ENCODE assay signal across 24 mouse cellular contexts in the genomic region with DNA sequence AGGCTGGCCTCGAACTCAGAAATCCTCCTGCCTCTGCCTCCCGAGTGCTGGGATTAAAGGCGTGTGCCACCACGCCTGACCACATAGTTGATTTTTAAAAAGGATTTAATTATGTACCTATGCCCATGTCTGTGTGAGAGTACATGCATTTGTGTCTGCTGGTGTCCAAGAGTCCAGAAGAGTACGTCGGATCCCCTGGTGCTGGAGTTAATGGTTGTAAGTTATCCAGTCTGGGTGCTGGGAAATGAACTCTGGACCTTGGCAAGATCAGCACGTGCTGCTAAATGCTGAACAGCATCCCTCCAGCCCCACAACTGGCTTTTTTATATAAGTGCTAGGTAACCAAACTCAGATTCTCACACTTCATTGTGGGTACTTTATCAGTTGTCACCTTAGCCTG. TPM values are rescaled to one million over a fixed set of nuclear protein-coding genes. Genes with fewer than 3 reads are reported as not detected.
DNase-seq lines count a peak whose midpoint lies in the region; ATAC-seq lines count a peak whose summit lies in the region.
"Had no signal": no experiment of that assay in that cellular context is flagged by ENCODE, and none has a peak within 500 bp of the region (broad histone marks: within the 10 kb centered on the region; RNA-seq: fewer than 3 reads in every experiment).

No protein-coding gene starts in this region.

- H3K27me3 ChIP-seq in kidney, embryonic 15.5 days = no peaks in the 10 kb centered on the region
- H3K27me3 ChIP-seq: CH12.LX; embryonic facial prominence, embryonic 12.5 days; forebrain, embryonic 13.5 days; forebrain, embryonic 15.5 days; Patski had no signal

- peaks cover 5% of the 10 kb centered on the region for H3K4me1 ChIP-seq in kidney, embryonic 15.5 days
- H3K4me1 ChIP-seq: embryonic facial prominence, embryonic 10.5 days; forebrain, embryonic 13.5 days; forebrain, embryonic 15.5 days had no signal

- no peaks in the 10 kb centered on the region for H3K9me3 ChIP-seq in kidney, embryonic 15.5 days (replicated peaks)
- H3K9me3 ChIP-seq: embryonic facial prominence, embryonic 10.5 days; embryonic facial prominence, embryonic 12.5 days; forebrain, embryonic 13.5 days; forebrain, embryonic 15.5 days; G1E had no signal

- no peak for ATAC-seq in kidney, embryonic 15.5 days (replicated peaks; ENCODE audit: low FRiP score)
- ATAC-seq: activated CD4-positive, CD25-positive, alpha-beta regulatory T cell, adult 4 months; CD4-positive, CD25-positive, alpha-beta regulatory T cell, adult 4 months; forebrain, embryonic 13.5 days; forebrain, embryonic 15.5 days; Patski had no signal

- no peaks in the 10 kb centered on the region for H3K36me3 ChIP-seq in kidney, embryonic 15.5 days
- H3K36me3 ChIP-seq: embryonic facial prominence, embryonic 10.5 days; embryonic facial prominence, embryonic 12.5 days; forebrain, embryonic 15.5 days; G1E had no signal

- H3K9ac ChIP-seq in kidney, embryonic 15.5 days = no peak overlapping the region
- H3K9ac ChIP-seq: embryonic facial prominence, embryonic 12.5 days; forebrain, embryonic 13.5 days; forebrain, embryonic 15.5 days had no signal

- 90% methylated on average over 7 of the region's 7 CpGs for WGBS in kidney, embryonic 15.5 days

- no peak overlapping the region for H3K4me3 ChIP-seq in kidney, embryonic 15.5 days (replicated peaks)
- H3K4me3 ChIP-seq: embryonic facial prominence, embryonic 10.5 days; embryonic facial prominence, embryonic 12.5 days; forebrain, embryonic 13.5 days; forebrain, embryonic 15.5 days had no signal

- no peak overlapping the region for H3K4me2 ChIP-seq in kidney, embryonic 15.5 days
- H3K4me2 ChIP-seq: embryonic facial prominence, embryonic 12.5 days; forebrain, embryonic 13.5 days; forebrain, embryonic 15.5 days had no signal

- DNase-seq in heart, adult 11 months = peak; percentile 68
- DNase-seq in heart, adult 8-10 months (ENCODE audit: low spot score) = no peak
- peak; percentile 54 for DNase-seq in kidney, adult 9 months
- peak; percentile 12 for DNase-seq in testis, postnatal 10 days (ENCODE audit: low spot score)
- no peak for DNase-seq in testis, postnatal 14 days (ENCODE audit: low spot score)
- DNase-seq: adrenal gland, adult 8-10 months; adrenal gland, postnatal 14 days; adrenal gland, postnatal 36 days; B cell, adult 2 months; cerebellum, adult 11-12 months; cerebellum, adult 2 months; cerebellum, adult 9-10 months; cerebellum, postnatal 10 days; cerebellum, postnatal 25 days had no signal

- H3K27ac ChIP-seq in kidney, embryonic 15.5 days = no peak overlapping the region
- H3K27ac ChIP-seq: embryonic facial prominence, embryonic 10.5 days; embryonic facial prominence, embryonic 12.5 days; forebrain, embryonic 13.5 days; forebrain, embryonic 15.5 days had no signal

RNA-seq across cellular contexts. Expression of gene 0610009B22Rik, which starts 17.8 kb away (rescaled TPM):
- 10 to 100 TPM; 35.6 to 44.6 (median 40.8) TPM for total RNA-seq in heart, adult 8-10 months (2022)
- polyA plus RNA-seq in kidney, embryonic 15.5 days (2015; fragmentation: Nextera tagmentation; extraction: Ambion mirVana) = 107 and 118 TPM in 2 replicates

RNA-seq across cellular contexts. Expression of gene D930048N14Rik, which starts 20.1 kb away (rescaled TPM):
- total RNA-seq in heart, adult 8-10 months (2022) = 1 to 10 TPM in 1 of 4 experiments, under 1 TPM in 3; 0.22 to 1.0 (median 0.63) TPM
- 3.4 and 3.8 TPM in 2 replicates for polyA plus RNA-seq in kidney, embryonic 15.5 days (2015; fragmentation: Nextera tagmentation; extraction: Ambion mirVana)
- polyA plus RNA-seq: G1E had no signal

RNA-seq across cellular contexts. Expression of gene N4bp3, which starts 20.2 kb away (rescaled TPM):
- 10 to 100 TPM in 3 of 4 experiments, 1 to 10 TPM in 1; 9.2 to 10.8 (median 10.3) TPM for total RNA-seq in heart, adult 8-10 months (2022)
- 27.8 and 32.1 TPM in 2 replicates for polyA plus RNA-seq in kidney, embryonic 15.5 days (2015; fragmentation: Nextera tagmentation; extraction: Ambion mirVana)

RNA-seq across cellular contexts. Expression of gene Rmnd5b, which starts 35.1 kb away (rescaled TPM):
- 10 to 100 TPM; 12.6 to 19.1 (median 15.3) TPM for total RNA-seq in heart, adult 8-10 months (2022)
- polyA plus RNA-seq in kidney, embryonic 15.5 days (2015; fragmentation: Nextera tagmentation; extraction: Ambion mirVana) = 43.1 and 44.0 TPM in 2 replicates

RNA-seq across cellular contexts. Expression of gene Nhp2, which starts 51.3 kb away (rescaled TPM):
- 10 to 100 TPM; 18.4 to 23.7 (median 21.4) TPM for total RNA-seq in heart, adult 8-10 months (2022)
- 163 and 169 TPM in 2 replicates for polyA plus RNA-seq in kidney, embryonic 15.5 days (2015; fragmentation: Nextera tagmentation; extraction: Ambion mirVana)

Comparison
In these comparisons a context has a peak if more than half of its experiments do, and no peak if none do; other contexts are left out.
1. DNase-seq: peak in heart, adult 11 months (single experiment), kidney, adult 9 months (single experiment) and testis, postnatal 10 days (single experiment); none in heart, adult 8-10 months (single experiment) and testis, postnatal 14 days (single experiment).